Mouse (Mus musculus): Measurements from ENCODE around the gene Prrt1. TPM values are rescaled to one million over a fixed set of nuclear protein-coding genes. Genes with fewer than 3 reads are reported as not detected.

The Prrt1 gene
- polyA plus RNA-seq, 1 experiment from 2014 or later: 2.1 TPM

- Histone ChIP-seq H3K4me1 (ENCODE audit: control insufficient read depth, insufficient read depth, low read length) (peaks cover 22% of the 10 kb centered on the region), H3K9me3 (replicated peaks; ENCODE audit: control insufficient read depth, low read length) (no peaks in the 10 kb centered on the region), H3K36me3 (ENCODE audit: control insufficient read depth, insufficient read depth) (peaks cover 7% of the 10 kb centered on the region; the same call in 1 of the 2 replicates), H3K4me3 (ENCODE audit: low read length) (no peak overlapping the region), H3K4me2 (ENCODE audit: low read depth, low read length) (no peak overlapping the region), H3K27ac (ENCODE audit: low read length) (no peak overlapping the region), H3K9ac (ENCODE audit: low read length) (no peak overlapping the region), H3K27me3 (ENCODE audit: control insufficient read depth, insufficient read depth, low read length) (0 out of 2 replicates have a peak, but pooled peaks cover 3% of the 10 kb centered on the region)
- WGBS: 17% methylated on average over 2 of the region's 2 CpGs
- ATAC-seq (replicated peaks; ENCODE audit: extremely low read depth, insufficient read depth, low FRiP score): no peak
Observed at GRCm38 (mm10) chr17:34657271-34657670, 27.9 kb downstream of the Prrt1 start.

- Histone ChIP-seq H3K4me3 (ENCODE audit: low read length) (no peak overlapping the region), H3K4me2 (ENCODE audit: low read depth, low read length) (no peak overlapping the region), H3K36me3 (ENCODE audit: control insufficient read depth, insufficient read depth) (peaks cover 5% of the 10 kb centered on the region; the same call in 1 of the 2 replicates), H3K27me3 (ENCODE audit: control insufficient read depth, insufficient read depth, low read length) (0 out of 2 replicates have a peak, but pooled peaks cover 3% of the 10 kb centered on the region), H3K9ac (ENCODE audit: low read length) (no peak overlapping the region), H3K9me3 (replicated peaks; ENCODE audit: control insufficient read depth, low read length) (no peaks in the 10 kb centered on the region), H3K27ac (ENCODE audit: low read length) (no peak overlapping the region), H3K4me1 (ENCODE audit: control insufficient read depth, insufficient read depth, low read length) (peaks cover 22% of the 10 kb centered on the region)
- 55% methylated on average over 2 of the region's 2 CpGs for WGBS
- no peak for ATAC-seq (replicated peaks; ENCODE audit: extremely low read depth, insufficient read depth, low FRiP score)
Observed at GRCm38 (mm10) chr17:34658145-34658544, 28.8 kb downstream of the Prrt1 start.

GRCm38 (mm10) chr17:34658591-34658990 lies 29.3 kb downstream of the Prrt1 start:
- no peak overlapping the region for H3K27ac ChIP-seq (ENCODE audit: low read length)
- WGBS: 70% methylated on average over 3 of the region's 3 CpGs
- H3K9me3 ChIP-seq (replicated peaks; ENCODE audit: control insufficient read depth, low read length): no peaks in the 10 kb centered on the region
- peaks cover 22% of the 10 kb centered on the region for H3K4me1 ChIP-seq (ENCODE audit: control insufficient read depth, insufficient read depth, low read length)
- 0 out of 2 replicates have a peak, but pooled peaks cover 3% of the 10 kb centered on the region for H3K27me3 ChIP-seq (ENCODE audit: control insufficient read depth, insufficient read depth, low read length)
- 0 out of 2 replicates have a peak, but pooled peaks cover under 1% of the 10 kb centered on the region for H3K36me3 ChIP-seq (ENCODE audit: control insufficient read depth, insufficient read depth)
- H3K9ac ChIP-seq (ENCODE audit: low read length): no peak overlapping the region
- H3K4me2 ChIP-seq (ENCODE audit: low read depth, low read length): no peak overlapping the region
- no peak for ATAC-seq (replicated peaks; ENCODE audit: extremely low read depth, insufficient read depth, low FRiP score)
- H3K4me3 ChIP-seq (ENCODE audit: low read length): no peak overlapping the region

GRCm38 (mm10) chr17:34659181-34659896 lies 30.0 kb downstream of the Prrt1 start:
- no peaks in the 10 kb centered on the region for H3K9me3 ChIP-seq (replicated peaks; ENCODE audit: control insufficient read depth, low read length)

GRCm38 (mm10) chr17:34659897-34660214 lies 30.5 kb downstream of the Prrt1 start:
- Histone ChIP-seq H3K9me3 (replicated peaks; ENCODE audit: control insufficient read depth, low read length) (no peaks in the 10 kb centered on the region), H3K4me1 (ENCODE audit: control insufficient read depth, insufficient read depth, low read length) (peaks cover 22% of the 10 kb centered on the region), H3K4me3 (ENCODE audit: low read length) (no peak overlapping the region), H3K27me3 (ENCODE audit: control insufficient read depth, insufficient read depth, low read length) (0 out of 2 replicates have a peak, but pooled peaks cover 3% of the 10 kb centered on the region), H3K36me3 (ENCODE audit: control insufficient read depth, insufficient read depth) (no peaks in the 10 kb centered on the region), H3K9ac (ENCODE audit: low read length) (no peak overlapping the region), H3K4me2 (ENCODE audit: low read depth, low read length) (no peak overlapping the region; the same call in 1 of the 2 replicates), H3K27ac (ENCODE audit: low read length) (no peak overlapping the region)
- no peak for ATAC-seq (replicated peaks; ENCODE audit: extremely low read depth, insufficient read depth, low FRiP score)
- 49% methylated on average over 3 of the region's 3 CpGs for whole genome bisulfite sequencing

More at GRCm38 (mm10) chr17:34659181-34659896, 30.0 kb downstream of the Prrt1 start:
- peaks cover 22% of the 10 kb centered on the region for H3K4me1 ChIP-seq (ENCODE audit: control insufficient read depth, insufficient read depth, low read length)
- no peak overlapping the region for H3K4me2 ChIP-seq (ENCODE audit: low read depth, low read length)
- no peaks in the 10 kb centered on the region for H3K36me3 ChIP-seq (ENCODE audit: control insufficient read depth, insufficient read depth)
- 47% methylated on average over 12 of the region's 12 CpGs for WGBS
- 0 out of 2 replicates have a peak, but pooled peaks cover 3% of the 10 kb centered on the region for H3K27me3 ChIP-seq (ENCODE audit: control insufficient read depth, insufficient read depth, low read length)
- H3K9ac ChIP-seq (ENCODE audit: low read length): no peak overlapping the region
- ATAC-seq (replicated peaks; ENCODE audit: extremely low read depth, insufficient read depth, low FRiP score): no peak
- H3K4me3 ChIP-seq (ENCODE audit: low read length): no peak overlapping the region
- no peak overlapping the region for H3K27ac ChIP-seq (ENCODE audit: low read length)

- H3K27ac ChIP-seq (ENCODE audit: low read length): no peak overlapping the region
- H3K27me3 ChIP-seq (ENCODE audit: control insufficient read depth, insufficient read depth, low read length): 0 out of 2 replicates have a peak, but pooled peaks cover 3% of the 10 kb centered on the region
- peak overlapping the region; percentile 31 for H3K4me3 ChIP-seq (ENCODE audit: low read length)
- no peaks in the 10 kb centered on the region for H3K9me3 ChIP-seq (replicated peaks; ENCODE audit: control insufficient read depth, low read length)
- peaks cover 19% of the 10 kb centered on the region for H3K4me1 ChIP-seq (ENCODE audit: control insufficient read depth, insufficient read depth, low read length)
- ATAC-seq (replicated peaks; ENCODE audit: extremely low read depth, insufficient read depth, low FRiP score): no peak
- no peaks in the 10 kb centered on the region for H3K36me3 ChIP-seq (ENCODE audit: control insufficient read depth, insufficient read depth)
- peak overlapping the region; percentile 7; the same call in 1 of the 2 replicates for H3K4me2 ChIP-seq (ENCODE audit: low read depth, low read length)
- 31% methylated on average over 11 of the region's 11 CpGs for WGBS
- H3K9ac ChIP-seq (ENCODE audit: low read length): no peak overlapping the region
Observed at GRCm38 (mm10) chr17:34660259-34660820, 31.0 kb downstream of the Prrt1 start.

GRCm38 (mm10) chr17:34661121-34661591 lies 31.8 kb downstream of the Prrt1 start:
- H3K4me1 ChIP-seq (ENCODE audit: control insufficient read depth, insufficient read depth, low read length): peaks cover 10% of the 10 kb centered on the region
- peaks cover 6% of the 10 kb centered on the region for H3K27me3 ChIP-seq (ENCODE audit: control insufficient read depth, insufficient read depth, low read length)
- peak; percentile 43; the same call in 1 of the 2 replicates for ATAC-seq (replicated peaks; ENCODE audit: extremely low read depth, insufficient read depth, low FRiP score)
- peak overlapping the region; percentile 37; the same call in 1 of the 2 replicates for H3K27ac ChIP-seq (ENCODE audit: low read length)
- no peaks in the 10 kb centered on the region for H3K9me3 ChIP-seq (replicated peaks; ENCODE audit: control insufficient read depth, low read length)
- WGBS: 3% methylated on average over 19 of the region's 19 CpGs
- H3K4me3 ChIP-seq (ENCODE audit: low read length): peak overlapping the region; percentile 38
- no peak overlapping the region for H3K9ac ChIP-seq (ENCODE audit: low read length)
- H3K4me2 ChIP-seq (ENCODE audit: low read depth, low read length): peak overlapping the region; percentile 39
- no peaks in the 10 kb centered on the region for H3K36me3 ChIP-seq (ENCODE audit: control insufficient read depth, insufficient read depth)

GRCm38 (mm10) chr17:34662468-34662867 lies 33.1 kb downstream of the Prrt1 start:
- no peak overlapping the region for H3K4me2 ChIP-seq (ENCODE audit: low read depth, low read length)
- H3K36me3 ChIP-seq (ENCODE audit: control insufficient read depth, insufficient read depth): no peaks in the 10 kb centered on the region
- no peak for ATAC-seq (replicated peaks; ENCODE audit: extremely low read depth, insufficient read depth, low FRiP score)
- H3K9me3 ChIP-seq (replicated peaks; ENCODE audit: control insufficient read depth, low read length): no peaks in the 10 kb centered on the region
- H3K4me1 ChIP-seq (ENCODE audit: control insufficient read depth, insufficient read depth, low read length): peaks cover 9% of the 10 kb centered on the region; the same call in 1 of the 2 replicates
- peaks cover 6% of the 10 kb centered on the region for H3K27me3 ChIP-seq (ENCODE audit: control insufficient read depth, insufficient read depth, low read length)
- no peak overlapping the region for H3K4me3 ChIP-seq (ENCODE audit: low read length)
- WGBS: 77% methylated on average over 1 of the region's 1 CpGs
- no peak overlapping the region for H3K9ac ChIP-seq (ENCODE audit: low read length)
- H3K27ac ChIP-seq (ENCODE audit: low read length): no peak overlapping the region

GRCm38 (mm10) chr17:34662978-34663377 lies 33.6 kb downstream of the Prrt1 start:
- Histone ChIP-seq H3K27ac (ENCODE audit: low read length) (no peak overlapping the region), H3K4me1 (ENCODE audit: control insufficient read depth, insufficient read depth, low read length) (peaks cover 9% of the 10 kb centered on the region; the same call in 1 of the 2 replicates), H3K9ac (ENCODE audit: low read length) (no peak overlapping the region), H3K4me2 (ENCODE audit: low read depth, low read length) (no peak overlapping the region), H3K4me3 (ENCODE audit: low read length) (no peak overlapping the region), H3K27me3 (ENCODE audit: control insufficient read depth, insufficient read depth, low read length) (peaks cover 6% of the 10 kb centered on the region), H3K9me3 (replicated peaks; ENCODE audit: control insufficient read depth, low read length) (no peaks in the 10 kb centered on the region), H3K36me3 (ENCODE audit: control insufficient read depth, insufficient read depth) (no peaks in the 10 kb centered on the region)
- ATAC-seq (replicated peaks; ENCODE audit: extremely low read depth, insufficient read depth, low FRiP score): no peak
- WGBS: 79% methylated on average over 8 of the region's 8 CpGs
